Mouse (Mus musculus) liver, adult (tissue): ENCODE results near the gene Oas1h.
"Not testable (repeated sequence)": the region's sequence is repeated elsewhere in the genome, so short reads cannot be mapped to it uniquely, and the experiment has no call there.

ENCODE experiments used
- GATA4 ChIP-seq: IDR thresholded peaks from 2 replicates; pipeline ENCODE4 v1.6.1; 2014; ENCODE audit warnings: mild to moderate bottlenecking, low read length; ENCODE audit not compliant: insufficient replicate concordance

The Oas1h gene

GRCm38 (mm10) chr5:120914204-120914603 is 53.0 kb downstream of the Oas1h start, which contains the start of gene Oas1d:
Oas1d (plus strand) TSS chr5:120914536.
- not testable (repeated sequence) for TF ChIP-seq GATA4

GRCm38 (mm10) chr5:120920296-120920695 is 59.1 kb downstream of the Oas1h start:
- no peak for TF ChIP-seq GATA4
